Mouse (Mus musculus): ENCODE measurements around the gene Cyb561d2. TPM values are rescaled to one million over a fixed set of nuclear protein-coding genes. Genes with fewer than 3 reads are reported as not detected.

Cyb561d2 gene
- polyA plus RNA-seq, 1 experiment: 29.4 TPM

GRCm38 (mm10) chr9:107534408-107535202 lies 7.4 kb downstream of the Cyb561d2 start:
- H3K4me1 ChIP-seq (ENCODE audit: control insufficient read depth, insufficient read depth, low read length): peaks cover 12% of the 10 kb centered on the region
- H3K36me3 ChIP-seq (ENCODE audit: control insufficient read depth, insufficient read depth, low read length): no peaks in the 10 kb centered on the region; the same call in none of the 2 replicates
- H3K4me3 ChIP-seq (ENCODE audit: control insufficient read depth, low read depth, low read length): peak overlapping the region; percentile 99
- peak overlapping the region; percentile 99 for H3K27ac ChIP-seq (ENCODE audit: control insufficient read depth, insufficient read depth, low read depth, low read length)
- H3K27me3 ChIP-seq (ENCODE audit: control insufficient read depth, insufficient read depth, low read length): no peaks in the 10 kb centered on the region
- no peak for TF ChIP-seq POLR2A (IDR thresholded peaks at IDR 0.05; ENCODE audit: control insufficient read depth, low read depth, low read length)
- TF ChIP-seq CTCF (IDR thresholded peaks at IDR 0.05; ENCODE audit: control insufficient read depth, insufficient read depth, insufficient replicate concordance, low read depth, low read length): 0 out of 2 replicates have a peak, but pooled peaks have one; percentile 0

DNA sequence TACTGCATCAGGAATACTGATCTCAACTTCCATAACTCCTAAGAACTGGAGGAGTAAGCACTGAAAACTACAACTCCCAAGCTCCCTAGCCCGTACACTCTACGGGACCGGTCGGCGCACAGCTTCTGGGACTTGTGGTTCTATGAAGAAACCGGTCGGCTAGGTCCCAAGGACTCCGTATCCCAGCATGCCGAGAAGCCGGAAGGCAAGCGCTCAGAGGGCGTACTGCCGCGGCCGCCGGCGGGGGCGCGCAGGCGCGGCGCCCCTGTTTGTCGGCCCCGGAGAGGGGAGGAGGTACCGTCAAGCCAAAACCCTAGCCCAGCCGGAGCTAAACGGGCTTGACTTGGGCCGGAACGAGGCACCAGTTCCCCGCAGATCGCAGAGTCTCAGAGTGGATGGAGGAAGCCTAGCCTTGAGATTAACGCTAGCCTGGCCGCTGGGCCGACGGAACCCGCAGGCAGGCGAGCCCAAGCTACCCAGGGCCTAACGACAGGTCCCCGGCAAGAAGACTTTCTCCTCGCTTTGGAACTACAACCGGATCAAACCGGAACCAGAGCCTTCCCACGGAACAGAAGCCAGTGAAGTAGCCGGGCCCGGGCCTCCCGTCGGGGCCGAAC lies 8.1 kb downstream of the Cyb561d2 start, which contains the start of gene Tmem115:
Tmem115 (plus strand) TSS at position 155 of the 617 bp plus-strand sequence.
- Histone ChIP-seq H3K36me3 (ENCODE audit: control insufficient read depth, insufficient read depth, low read length) (no peaks in the 10 kb centered on the region; the same call in none of the 2 replicates), H3K27me3 (ENCODE audit: control insufficient read depth, insufficient read depth, low read length) (no peaks in the 10 kb centered on the region), H3K4me3 (ENCODE audit: control insufficient read depth, low read depth, low read length) (peak within 1 kb of the TSS; percentile 99), H3K27ac (ENCODE audit: control insufficient read depth, insufficient read depth, low read depth, low read length) (peak within 1 kb of the TSS; percentile 99), H3K4me1 (ENCODE audit: control insufficient read depth, insufficient read depth, low read length) (peaks cover 12% of the 10 kb centered on the region)
- 0 out of 2 replicates have a peak, but pooled peaks have one; percentile 1 for TF ChIP-seq CTCF (IDR thresholded peaks at IDR 0.05; ENCODE audit: control insufficient read depth, insufficient read depth, insufficient replicate concordance, low read depth, low read length)
- TF ChIP-seq POLR2A (IDR thresholded peaks at IDR 0.05; ENCODE audit: control insufficient read depth, low read depth, low read length): peak; percentile 57

GRCm38 (mm10) chr9:107526198-107527026 lies 15.6 kb downstream of the Cyb561d2 start:
- H3K27ac ChIP-seq (ENCODE audit: control insufficient read depth, insufficient read depth, low read depth, low read length): no peak overlapping the region
- H3K27me3 ChIP-seq (ENCODE audit: control insufficient read depth, insufficient read depth, low read length): no peaks in the 10 kb centered on the region
- peaks cover 8% of the 10 kb centered on the region for H3K4me1 ChIP-seq (ENCODE audit: control insufficient read depth, insufficient read depth, low read length)
- peak overlapping the region; percentile 74 for H3K4me3 ChIP-seq (ENCODE audit: control insufficient read depth, low read depth, low read length)
- no peaks in the 10 kb centered on the region for H3K36me3 ChIP-seq (ENCODE audit: control insufficient read depth, insufficient read depth, low read length)
- TF ChIP-seq POLR2A (IDR thresholded peaks at IDR 0.05; ENCODE audit: control insufficient read depth, low read depth, low read length) (no peak), CTCF (IDR thresholded peaks at IDR 0.05; ENCODE audit: control insufficient read depth, insufficient read depth, insufficient replicate concordance, low read depth, low read length) (no peak)

- Histone ChIP-seq H3K4me3 (ENCODE audit: control insufficient read depth, low read depth, low read length) (no peak overlapping the region), H3K4me1 (ENCODE audit: control insufficient read depth, insufficient read depth, low read length) (peaks cover 8% of the 10 kb centered on the region), H3K27ac (ENCODE audit: control insufficient read depth, insufficient read depth, low read depth, low read length) (no peak overlapping the region), H3K36me3 (ENCODE audit: control insufficient read depth, insufficient read depth, low read length) (no peaks in the 10 kb centered on the region), H3K27me3 (ENCODE audit: control insufficient read depth, insufficient read depth, low read length) (no peaks in the 10 kb centered on the region)
- no peak for TF ChIP-seq CTCF (IDR thresholded peaks at IDR 0.05; ENCODE audit: control insufficient read depth, insufficient read depth, insufficient replicate concordance, low read depth, low read length)
- TF ChIP-seq POLR2A (IDR thresholded peaks at IDR 0.05; ENCODE audit: control insufficient read depth, low read depth, low read length): no peak
Measured at GRCm38 (mm10) chr9:107522400-107522711, 19.6 kb downstream of the Cyb561d2 start.

- no peak overlapping the region for H3K27ac ChIP-seq (ENCODE audit: control insufficient read depth, insufficient read depth, low read depth, low read length)
- H3K4me3 ChIP-seq (ENCODE audit: control insufficient read depth, low read depth, low read length): no peak overlapping the region
- no peak for TF ChIP-seq CTCF (IDR thresholded peaks at IDR 0.05; ENCODE audit: control insufficient read depth, insufficient read depth, insufficient replicate concordance, low read depth, low read length)
- H3K36me3 ChIP-seq (ENCODE audit: control insufficient read depth, insufficient read depth, low read length): no peaks in the 10 kb centered on the region
- no peaks in the 10 kb centered on the region for H3K27me3 ChIP-seq (ENCODE audit: control insufficient read depth, insufficient read depth, low read length)
- peaks cover 6% of the 10 kb centered on the region for H3K4me1 ChIP-seq (ENCODE audit: control insufficient read depth, insufficient read depth, low read length)
Measured at GRCm38 (mm10) chr9:107521711-107522399, 20.1 kb downstream of the Cyb561d2 start.

DNA sequence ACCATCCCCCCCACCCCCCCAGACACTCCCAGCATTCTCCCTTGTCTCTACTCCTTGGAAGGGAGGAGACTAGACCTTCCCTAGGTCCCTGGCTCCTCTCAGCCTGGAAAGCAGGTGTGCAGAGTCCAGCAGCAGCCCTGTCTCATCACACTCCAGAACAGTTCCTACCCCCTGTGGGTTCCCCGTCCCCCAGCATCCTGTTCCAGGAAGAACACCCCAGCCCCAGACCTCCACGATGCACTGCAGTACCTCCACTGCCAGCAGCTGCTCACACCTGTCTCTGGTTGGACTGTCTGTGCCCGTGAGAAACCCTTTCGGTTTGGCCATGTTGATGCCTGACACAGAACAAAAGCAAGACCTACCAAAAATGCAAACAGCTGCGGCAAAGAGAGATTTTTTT lies 20.8 kb downstream of the Cyb561d2 start:
- Histone ChIP-seq H3K4me1 (ENCODE audit: control insufficient read depth, insufficient read depth, low read length) (peaks cover under 1% of the 10 kb centered on the region), H3K27ac (ENCODE audit: control insufficient read depth, insufficient read depth, low read depth, low read length) (no peak overlapping the region), H3K4me3 (ENCODE audit: control insufficient read depth, low read depth, low read length) (no peak overlapping the region), H3K27me3 (ENCODE audit: control insufficient read depth, insufficient read depth, low read length) (no peaks in the 10 kb centered on the region), H3K36me3 (ENCODE audit: control insufficient read depth, insufficient read depth, low read length) (no peaks in the 10 kb centered on the region)
- TF ChIP-seq POLR2A (IDR thresholded peaks at IDR 0.05; ENCODE audit: control insufficient read depth, low read depth, low read length) (no peak), CTCF (IDR thresholded peaks at IDR 0.05; ENCODE audit: control insufficient read depth, insufficient read depth, insufficient replicate concordance, low read depth, low read length) (no peak)

Data from testis, adult 2 months (tissue).